8 mouse cellular contexts compared by ENCODE assay signal in genomic region chr17:71909107-71909506, GRCm38 (mm10).
A peak's percentile ranks its signal among the peaks of the same experiment; 100 is the strongest.
DNase-seq lines count a peak whose midpoint lies in the region; ATAC-seq and TF ChIP-seq lines count a peak whose summit lies in the region.
"Had no signal": no experiment of that assay in that cellular context is flagged by ENCODE, and none has a peak within 500 bp of the region (broad histone marks: within the 10 kb centered on the region; RNA-seq: fewer than 3 reads in every experiment).

No protein-coding gene starts in this region.

- H3K27ac ChIP-seq in kidney, embryonic 14.5 days (ENCODE audit: low read depth, low read length), result no peak overlapping the region
- H3K27ac ChIP-seq in embryonic facial prominence, embryonic 10.5 days (replicated peaks), result no peak overlapping the region
- no peak overlapping the region for H3K27ac ChIP-seq in small intestine, adult 2 months (ENCODE audit: insufficient read depth, low read depth, low read length)
- H3K27ac ChIP-seq: midbrain, embryonic 12.5 days had no signal

- TF ChIP-seq CTCF in small intestine, adult 2 months (IDR thresholded peaks at IDR 0.05; ENCODE audit: extremely low read depth, insufficient read length, insufficient replicate concordance, low read depth, low read length), result peak; percentile 41; the same call in 1 of the 2 replicates

- H3K4me3 ChIP-seq in kidney, embryonic 14.5 days (ENCODE audit: low read length), result no peak overlapping the region
- no peak overlapping the region for H3K4me3 ChIP-seq in embryonic facial prominence, embryonic 10.5 days
- no peak overlapping the region for H3K4me3 ChIP-seq in small intestine, adult 2 months (ENCODE audit: low read depth, low read length)
- H3K4me3 ChIP-seq: midbrain, embryonic 12.5 days had no signal

- H3K9me3 ChIP-seq in kidney, embryonic 14.5 days (ENCODE audit: control insufficient read depth, low read length), result no peaks in the 10 kb centered on the region
- H3K9me3 ChIP-seq in embryonic facial prominence, embryonic 10.5 days, result no peaks in the 10 kb centered on the region
- H3K9me3 ChIP-seq: midbrain, embryonic 12.5 days had no signal

- no peaks in the 10 kb centered on the region for H3K4me1 ChIP-seq in kidney, embryonic 14.5 days (ENCODE audit: control insufficient read depth, insufficient read depth, low read length)
- no peaks in the 10 kb centered on the region for H3K4me1 ChIP-seq in embryonic facial prominence, embryonic 10.5 days
- H3K4me1 ChIP-seq in small intestine, adult 2 months (ENCODE audit: control insufficient read depth, insufficient read depth, insufficient read length, low read length), result no peaks in the 10 kb centered on the region
- H3K4me1 ChIP-seq: midbrain, embryonic 12.5 days had no signal

- WGBS in kidney, embryonic 14.5 days, result 52% methylated on average over 3 of the region's 3 CpGs
- WGBS in embryonic facial prominence, embryonic 10.5 days, result 55% methylated on average over 3 of the region's 3 CpGs
- 27% methylated on average over 3 of the region's 3 CpGs for WGBS in small intestine, adult 2 months

- no peaks in the 10 kb centered on the region for H3K36me3 ChIP-seq in kidney, embryonic 14.5 days (ENCODE audit: control insufficient read depth, insufficient read depth, low read length)
- no peaks in the 10 kb centered on the region for H3K36me3 ChIP-seq in embryonic facial prominence, embryonic 10.5 days (replicated peaks)
- H3K36me3 ChIP-seq in small intestine, adult 2 months (ENCODE audit: control insufficient read depth, insufficient read depth, low read length), result no peaks in the 10 kb centered on the region
- H3K36me3 ChIP-seq: midbrain, embryonic 12.5 days had no signal

- no peaks in the 10 kb centered on the region for H3K27me3 ChIP-seq in kidney, embryonic 14.5 days (ENCODE audit: control insufficient read depth, insufficient read depth, low read length)
- H3K27me3 ChIP-seq in embryonic facial prominence, embryonic 10.5 days (replicated peaks; ENCODE audit: low read depth, poor library complexity, severe bottlenecking), result no peaks in the 10 kb centered on the region
- no peaks in the 10 kb centered on the region for H3K27me3 ChIP-seq in small intestine, adult 2 months (ENCODE audit: control insufficient read depth, insufficient read depth, low read length)
- H3K27me3 ChIP-seq: midbrain, embryonic 12.5 days had no signal

- no peak for ATAC-seq in kidney, embryonic 14.5 days (ENCODE audit: low FRiP score, low TSS enrichment)

- DNase-seq in kidney, adult 18-20 months, result peak; percentile 18
- DNase-seq in B cell, adult 2 months, result peak; percentile 16 to 30
- peak; percentile 30 for DNase-seq in NIH3T3 (ENCODE audit: low read depth)
- DNase-seq in embryonic facial prominence, embryonic 10.5 days (ENCODE audit: low spot score), result peak; percentile 14
- no peak for DNase-seq in T-cell, adult 2 months (ENCODE audit: low spot score)

- H3K4me2 ChIP-seq in kidney, embryonic 14.5 days (replicated peaks; ENCODE audit: low read depth, low read length), result no peak overlapping the region
- H3K4me2 ChIP-seq: midbrain, embryonic 12.5 days had no signal

- H3K9ac ChIP-seq in kidney, embryonic 14.5 days (ENCODE audit: low read depth, low read length), result no peak overlapping the region
- H3K9ac ChIP-seq: midbrain, embryonic 12.5 days had no signal

- no peak for TF ChIP-seq POLR2A in small intestine, adult 2 months (IDR thresholded peaks at IDR 0.05; ENCODE audit: low read depth, low read length)
